7 mouse cellular contexts compared by ENCODE assay signal in the genomic region with DNA sequence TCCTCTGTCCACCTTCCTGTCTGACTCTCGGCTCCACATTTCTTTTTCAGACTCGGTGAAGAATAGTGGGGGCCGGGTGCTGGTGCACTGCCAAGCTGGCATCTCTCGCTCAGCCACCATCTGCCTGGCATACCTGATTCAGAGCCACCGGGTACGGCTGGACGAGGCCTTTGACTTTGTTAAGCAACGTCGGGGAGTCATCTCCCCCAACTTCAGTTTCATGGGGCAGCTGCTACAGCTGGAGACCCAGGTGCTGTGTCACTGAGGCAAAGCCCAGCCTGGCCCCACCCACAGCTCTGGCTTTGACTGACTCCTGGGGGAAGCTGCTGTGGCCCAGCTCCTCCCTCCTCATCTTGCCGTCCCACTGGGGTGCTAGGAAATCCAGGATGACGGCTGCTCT. TPM values are rescaled to one million over a fixed set of nuclear protein-coding genes. Genes with fewer than 3 reads are reported as not detected.
DNase-seq lines count a peak whose midpoint lies in the region; ATAC-seq lines count a peak whose summit lies in the region.

No protein-coding gene starts in this region.

- H3K36me3 ChIP-seq in midbrain, embryonic 10.5 days = no peaks in the 10 kb centered on the region
- no peaks in the 10 kb centered on the region for H3K36me3 ChIP-seq in midbrain, embryonic 11.5 days (ENCODE audit: control insufficient read depth, insufficient read depth, low read length)
- no peaks in the 10 kb centered on the region for H3K36me3 ChIP-seq in liver, embryonic 11.5 days (ENCODE audit: control insufficient read depth, insufficient read depth, low read length)

- peaks cover 18% of the 10 kb centered on the region for H3K4me1 ChIP-seq in midbrain, embryonic 10.5 days
- H3K4me1 ChIP-seq in midbrain, embryonic 11.5 days (ENCODE audit: control insufficient read depth, insufficient read depth, low read length) = peaks cover 5% of the 10 kb centered on the region
- H3K4me1 ChIP-seq in liver, embryonic 11.5 days (replicated peaks; ENCODE audit: control insufficient read depth, insufficient read depth, low read length) = peaks cover 32% of the 10 kb centered on the region

- H3K27me3 ChIP-seq in midbrain, embryonic 10.5 days (ENCODE audit: low read depth, poor library complexity, severe bottlenecking) = peaks cover 54% of the 10 kb centered on the region
- H3K27me3 ChIP-seq in midbrain, embryonic 11.5 days (ENCODE audit: control insufficient read depth, insufficient read depth, low read length) = peaks cover 24% of the 10 kb centered on the region
- H3K27me3 ChIP-seq in liver, embryonic 11.5 days (replicated peaks; ENCODE audit: control insufficient read depth, insufficient read depth, low read length) = peaks cover 5% of the 10 kb centered on the region

- H3K9ac ChIP-seq in midbrain, embryonic 11.5 days (ENCODE audit: low read length) = no peak overlapping the region
- peak overlapping the region; percentile 42; the same call in 1 of the 2 replicates for H3K9ac ChIP-seq in liver, embryonic 11.5 days (ENCODE audit: low read depth, low read length)

- H3K4me2 ChIP-seq in midbrain, embryonic 11.5 days = no peak overlapping the region
- peak overlapping the region; percentile 88 for H3K4me2 ChIP-seq in liver, embryonic 11.5 days

- H3K9me3 ChIP-seq in midbrain, embryonic 10.5 days (replicated peaks) = no peaks in the 10 kb centered on the region
- H3K9me3 ChIP-seq in midbrain, embryonic 11.5 days (ENCODE audit: control insufficient read depth, low read length) = no peaks in the 10 kb centered on the region
- H3K9me3 ChIP-seq in liver, embryonic 11.5 days (ENCODE audit: control insufficient read depth, low read length) = no peaks in the 10 kb centered on the region

- peak overlapping the region; percentile 61; the same call in 1 of the 2 replicates for H3K4me3 ChIP-seq in midbrain, embryonic 10.5 days
- H3K4me3 ChIP-seq in midbrain, embryonic 11.5 days (ENCODE audit: low read depth, low read length) = no peak overlapping the region
- peak overlapping the region; percentile 67 for H3K4me3 ChIP-seq in liver, embryonic 11.5 days (ENCODE audit: low read depth, low read length)

- no peak for ATAC-seq in midbrain, embryonic 11.5 days (ENCODE audit: low FRiP score)
- peak; percentile 44; the same call in 1 of the 2 replicates for ATAC-seq in liver, embryonic 11.5 days (replicated peaks; ENCODE audit: low FRiP score)

- H3K27ac ChIP-seq in midbrain, embryonic 10.5 days (replicated peaks) = no peak overlapping the region
- no peak overlapping the region for H3K27ac ChIP-seq in midbrain, embryonic 11.5 days (ENCODE audit: low read depth, low read length)
- no peak overlapping the region for H3K27ac ChIP-seq in liver, embryonic 11.5 days (ENCODE audit: low read depth, low read length)

- DNase-seq in midbrain, embryonic 10.5 days (ENCODE audit: low spot score) = no peak
- DNase-seq in midbrain, embryonic 11.5 days (ENCODE audit: low spot score, missing footprints) = no peak
- DNase-seq in cerebellum, postnatal 36 days = peak; percentile 25 to 48
- no peak for DNase-seq in liver, embryonic 11.5 days (ENCODE audit: low spot score)
- DNase-seq in thymus, adult 18-20 months = peak; percentile 71 to 83
- no peak for DNase-seq in testis, postnatal 14 days (ENCODE audit: low spot score)
- DNase-seq in c-Kit-positive CD71-positive TER-119-positive erythroid progenitor cells, embryonic 14.5 days (ENCODE audit: low spot score) = no peak

- WGBS in midbrain, embryonic 10.5 days = 72% methylated on average over 11 of the region's 11 CpGs
- 70% methylated on average over 11 of the region's 11 CpGs for WGBS in midbrain, embryonic 11.5 days
- WGBS in liver, embryonic 11.5 days = 31% methylated on average over 11 of the region's 11 CpGs

RNA-seq across cellular contexts. Expression of gene Astl, which starts 0.9 kb away (rescaled TPM):
- not detected in 2 replicates for polyA plus RNA-seq in midbrain, embryonic 10.5 days (2016; fragmentation: Nextera tagmentation; extraction: Ambion mirVana)
- polyA plus RNA-seq in midbrain, embryonic 11.5 days (2014; fragmentation: Nextera tagmentation; extraction: Ambion mirVana) = not detected in 2 replicates
- not detected in 2 replicates for polyA plus RNA-seq in liver, embryonic 11.5 days (2014; fragmentation: Nextera tagmentation; extraction: Ambion mirVana)

RNA-seq across cellular contexts. Expression of gene Dusp2, which starts 1.6 kb away (rescaled TPM):
- 3.2 and 3.9 TPM in 2 replicates for polyA plus RNA-seq in midbrain, embryonic 10.5 days (2016; fragmentation: Nextera tagmentation; extraction: Ambion mirVana)
- polyA plus RNA-seq in midbrain, embryonic 11.5 days (2014; fragmentation: Nextera tagmentation; extraction: Ambion mirVana) = 3.4 and 4.4 TPM in 2 replicates
- 8.8 and 10.1 TPM in 2 replicates for polyA plus RNA-seq in liver, embryonic 11.5 days (2014; fragmentation: Nextera tagmentation; extraction: Ambion mirVana)

RNA-seq across cellular contexts. Expression of gene Adra2b, which starts 25.5 kb away (rescaled TPM):
- polyA plus RNA-seq in midbrain, embryonic 10.5 days (2016; fragmentation: Nextera tagmentation; extraction: Ambion mirVana) = 2.6 and 2.8 TPM in 2 replicates
- 2.8 and 2.9 TPM in 2 replicates for polyA plus RNA-seq in midbrain, embryonic 11.5 days (2014; fragmentation: Nextera tagmentation; extraction: Ambion mirVana)
- 20.1 and 20.7 TPM in 2 replicates for polyA plus RNA-seq in liver, embryonic 11.5 days (2014; fragmentation: Nextera tagmentation; extraction: Ambion mirVana)

Comparison
In these comparisons a context has a peak if more than half of its experiments do, and no peak if none do; other contexts are left out.
1. DNase-seq: peak in cerebellum, postnatal 36 days (2 of 2) and thymus, adult 18-20 months (2 of 2); none in midbrain, embryonic 10.5 days (single experiment), midbrain, embryonic 11.5 days (single experiment), liver, embryonic 11.5 days (single experiment), testis, postnatal 14 days (single experiment) and c-Kit-positive CD71-positive TER-119-positive erythroid progenitor cells, embryonic 14.5 days (single experiment).